ENCODE assay signal across 30 mouse cellular contexts in genomic region chr1:84866231-84866630, GRCm38 (mm10). TPM values are rescaled to one million over a fixed set of nuclear protein-coding genes. Genes with fewer than 3 reads are reported as not detected.
DNase-seq lines count a peak whose midpoint lies in the region; ATAC-seq and TF ChIP-seq lines count a peak whose summit lies in the region.
"Had no signal": no experiment of that assay in that cellular context is flagged by ENCODE, and none has a peak within 500 bp of the region (broad histone marks: within the 10 kb centered on the region; RNA-seq: fewer than 3 reads in every experiment).

No protein-coding gene starts in this region.

- WGBS in kidney, embryonic 15.5 days, result 91% methylated on average over 6 of the region's 6 CpGs

- no peak for TF ChIP-seq CTCF in E14TG2a.4 (conservative IDR thresholded peaks at IDR 0.05; ENCODE audit: low read length)

- no peak overlapping the region for H3K4me3 ChIP-seq in kidney, embryonic 15.5 days (replicated peaks)
- 0 out of 2 replicates have a peak overlapping the region, but pooled peaks have one; percentile 11 for H3K4me3 ChIP-seq in E14TG2a.4 (replicated peaks; ENCODE audit: low read length)
- H3K4me3 ChIP-seq: embryonic facial prominence, embryonic 12.5 days; hindbrain, embryonic 13.5 days; left cerebral cortex, adult 2 months; liver, embryonic 12.5 days; myocyte; neural tube, embryonic 12.5 days had no signal

- H3K9ac ChIP-seq in kidney, embryonic 15.5 days, result no peak overlapping the region
- H3K9ac ChIP-seq: embryonic facial prominence, embryonic 12.5 days; hindbrain, embryonic 13.5 days; liver, embryonic 12.5 days; liver, postnatal 0 days; neural tube, embryonic 12.5 days had no signal

- no peaks in the 10 kb centered on the region for H3K27me3 ChIP-seq in kidney, embryonic 15.5 days
- H3K27me3 ChIP-seq in E14TG2a.4 (ENCODE audit: insufficient read depth, low read length), result no peaks in the 10 kb centered on the region
- H3K27me3 ChIP-seq: embryonic facial prominence, embryonic 12.5 days; hindbrain, embryonic 13.5 days; liver, embryonic 12.5 days; neural tube, embryonic 12.5 days had no signal

- 0 out of 2 replicates have a peak, but pooled peaks cover 9% of the 10 kb centered on the region for H3K4me1 ChIP-seq in kidney, embryonic 15.5 days
- peaks cover 95% of the 10 kb centered on the region for H3K4me1 ChIP-seq in E14TG2a.4 (replicated peaks; ENCODE audit: low read depth, low read length)
- H3K4me1 ChIP-seq: hindbrain, embryonic 13.5 days; neural tube, embryonic 12.5 days had no signal

- H3K36me3 ChIP-seq in kidney, embryonic 15.5 days, result no peaks in the 10 kb centered on the region
- no peaks in the 10 kb centered on the region for H3K36me3 ChIP-seq in E14TG2a.4 (ENCODE audit: insufficient read depth, low read length)
- H3K36me3 ChIP-seq: embryonic facial prominence, embryonic 12.5 days; hindbrain, embryonic 13.5 days; liver, embryonic 12.5 days; neural tube, embryonic 12.5 days had no signal

- peak; percentile 57 for DNase-seq in kidney, adult 18-20 months
- peak; percentile 53 for DNase-seq in R1 (ENCODE audit: low read depth, low spot score)
- peak; percentile 72 to 75 for DNase-seq in kidney, postnatal 36 days
- no peak for DNase-seq in layer of hippocampus, postnatal 36 days
- DNase-seq in lung, adult 18-20 months, result no peak
- DNase-seq: adrenal gland, postnatal 10 days; cerebellum, adult 11 months; cerebellum, adult 9-10 months; embryo, embryonic 11 days; gastrocnemius, postnatal 14 days; heart, adult 18-20 months; heart, postnatal 4 days; liver, postnatal 0 days; lung, postnatal 10 days; right cerebral cortex, postnatal 4 days; thymus, adult 18-20 months; thymus, postnatal 25 days had no signal

- H3K9me3 ChIP-seq in kidney, embryonic 15.5 days (replicated peaks), result no peaks in the 10 kb centered on the region
- H3K9me3 ChIP-seq in E14TG2a.4 (ENCODE audit: low read length), result no peaks in the 10 kb centered on the region
- H3K9me3 ChIP-seq: embryonic facial prominence, embryonic 12.5 days; hindbrain, embryonic 13.5 days; liver, embryonic 12.5 days; neural tube, embryonic 12.5 days had no signal

- no peak overlapping the region for H3K27ac ChIP-seq in kidney, embryonic 15.5 days
- H3K27ac ChIP-seq: embryonic facial prominence, embryonic 12.5 days; hindbrain, embryonic 13.5 days; left cerebral cortex, adult 2 months; liver, embryonic 12.5 days; macrophage; neural tube, embryonic 12.5 days; stomach, postnatal 0 days had no signal

- no peak overlapping the region for H3K4me2 ChIP-seq in kidney, embryonic 15.5 days
- H3K4me2 ChIP-seq: embryonic facial prominence, embryonic 12.5 days; heart, embryonic 11.5 days; hindbrain, embryonic 13.5 days; liver, embryonic 12.5 days; neural tube, embryonic 12.5 days had no signal

- ATAC-seq in kidney, embryonic 15.5 days (replicated peaks; ENCODE audit: low FRiP score), result no peak
- ATAC-seq: forebrain, embryonic 14.5 days; intestine, embryonic 16.5 days; liver, embryonic 12.5 days; liver, postnatal 0 days had no signal

RNA-seq across cellular contexts. Expression of gene Trip12, which starts 25.9 kb away (rescaled TPM):
- polyA plus RNA-seq in kidney, embryonic 15.5 days (2015; fragmentation: Nextera tagmentation; extraction: Ambion mirVana), result 61.5 and 65.3 TPM in 2 replicates
- total RNA-seq in layer of hippocampus, postnatal 36 days (2021), result 100 to 1,000 TPM; 191 to 208 TPM

RNA-seq across cellular contexts. Expression of gene Fbxo36, which starts 26.6 kb away (rescaled TPM):
- polyA plus RNA-seq in kidney, embryonic 15.5 days (2015; fragmentation: Nextera tagmentation; extraction: Ambion mirVana), result 10.4 and 11.1 TPM in 2 replicates
- 1 to 10 TPM; 2.0 to 3.1 TPM for total RNA-seq in layer of hippocampus, postnatal 36 days (2021)

Comparison
In these comparisons a context has a peak if more than half of its experiments do, and no peak if none do; other contexts are left out.
1. DNase-seq: peak in kidney, adult 18-20 months (single experiment), R1 (single experiment) and kidney, postnatal 36 days (2 of 2); none in layer of hippocampus, postnatal 36 days (0 of 2) and lung, adult 18-20 months (0 of 2).